10 mouse cellular contexts compared by ENCODE assay signal in genomic region chr12:79742211-79742610, GRCm38 (mm10).
DNase-seq lines count a peak whose midpoint lies in the region; ATAC-seq and TF ChIP-seq lines count a peak whose summit lies in the region.
"Had no signal": no experiment of that assay in that cellular context is flagged by ENCODE, and none has a peak within 500 bp of the region (broad histone marks: within the 10 kb centered on the region; RNA-seq: fewer than 3 reads in every experiment).

No protein-coding gene starts in this region.

- WGBS in kidney, postnatal 0 days = 24% methylated on average over 7 of the region's 7 CpGs
- 20% methylated on average over 7 of the region's 7 CpGs for WGBS in midbrain, embryonic 14.5 days

- peaks cover 19% of the 10 kb centered on the region for H3K4me1 ChIP-seq in kidney, postnatal 0 days (replicated peaks; ENCODE audit: insufficient read depth, low read length)
- peaks cover 5% of the 10 kb centered on the region; the same call in 1 of the 2 replicates for H3K4me1 ChIP-seq in midbrain, embryonic 14.5 days (ENCODE audit: control insufficient read depth, insufficient read depth, low read length)

- no peaks in the 10 kb centered on the region for H3K27me3 ChIP-seq in kidney, postnatal 0 days (ENCODE audit: insufficient read depth, low read length)
- H3K27me3 ChIP-seq in midbrain, embryonic 14.5 days (ENCODE audit: control insufficient read depth, insufficient read depth, low read length) = no peaks in the 10 kb centered on the region
- H3K27me3 ChIP-seq: neural tube, embryonic 15.5 days had no signal

- no peak for ATAC-seq in kidney, postnatal 0 days (replicated peaks; ENCODE audit: low FRiP score, low read depth)
- ATAC-seq in midbrain, embryonic 14.5 days (ENCODE audit: low FRiP score, low TSS enrichment) = no peak; the same call in 1 of the 2 replicates
- ATAC-seq in inflammation-experienced regulatory T-cells, adult 6 months = no peak

- no peak overlapping the region for H3K9ac ChIP-seq in kidney, postnatal 0 days (ENCODE audit: low read depth, low read length)
- H3K9ac ChIP-seq in midbrain, embryonic 14.5 days (replicated peaks; ENCODE audit: low read length) = no peak overlapping the region
- H3K9ac ChIP-seq: neural tube, embryonic 15.5 days had no signal

- H3K4me2 ChIP-seq in kidney, postnatal 0 days (ENCODE audit: low read length) = no peak overlapping the region
- no peak overlapping the region for H3K4me2 ChIP-seq in midbrain, embryonic 14.5 days (ENCODE audit: low read length)
- H3K4me2 ChIP-seq: neural tube, embryonic 15.5 days had no signal

- H3K27ac ChIP-seq in kidney, postnatal 0 days = no peak overlapping the region
- H3K27ac ChIP-seq in midbrain, embryonic 14.5 days (replicated peaks; ENCODE audit: low read depth, low read length) = no peak overlapping the region
- H3K27ac ChIP-seq: macrophage; neural tube, embryonic 15.5 days had no signal

- no peaks in the 10 kb centered on the region for H3K36me3 ChIP-seq in kidney, postnatal 0 days (ENCODE audit: insufficient read depth, low read length)
- H3K36me3 ChIP-seq in midbrain, embryonic 14.5 days (ENCODE audit: control insufficient read depth, insufficient read depth, low read length) = no peaks in the 10 kb centered on the region
- H3K36me3 ChIP-seq: neural tube, embryonic 15.5 days had no signal

- DNase-seq in cerebellum, postnatal 14 days = peak; percentile 30 to 32
- no peak for DNase-seq in cerebellum, postnatal 36 days
- DNase-seq in kidney, postnatal 0 days (ENCODE audit: low spot score) = peak; percentile 67
- no peak for DNase-seq in kidney, adult 11 months
- DNase-seq in brain, embryonic 14.5 days (ENCODE audit: low read depth) = peak; percentile 84
- DNase-seq in midbrain, embryonic 14.5 days = peak; percentile 67
- DNase-seq in thymus, postnatal 4 days = no peak

- no peak for TF ChIP-seq POLR2A in brain, embryonic 14.5 days (IDR thresholded peaks at IDR 0.05; ENCODE audit: borderline replicate concordance, extremely low read depth, insufficient read depth, insufficient read length, poor library complexity, severe bottlenecking)

- no peak for TF ChIP-seq CTCF in kidney, postnatal 0 days (IDR thresholded peaks at IDR 0.05; ENCODE audit: low read depth)
- TF ChIP-seq CTCF in brain, embryonic 14.5 days (IDR thresholded peaks at IDR 0.05; ENCODE audit: borderline replicate concordance, extremely low read depth, insufficient read depth, insufficient read length) = no peak

- H3K4me3 ChIP-seq in kidney, postnatal 0 days (replicated peaks; ENCODE audit: low read depth, low read length) = no peak overlapping the region
- H3K4me3 ChIP-seq in midbrain, embryonic 14.5 days (replicated peaks; ENCODE audit: low read depth, low read length) = no peak overlapping the region
- H3K4me3 ChIP-seq: neural tube, embryonic 15.5 days had no signal

- no peaks in the 10 kb centered on the region for H3K9me3 ChIP-seq in kidney, postnatal 0 days (replicated peaks; ENCODE audit: low read length)
- no peaks in the 10 kb centered on the region for H3K9me3 ChIP-seq in midbrain, embryonic 14.5 days (ENCODE audit: control insufficient read depth, low read length)
- H3K9me3 ChIP-seq: neural tube, embryonic 15.5 days had no signal

Comparison
In these comparisons a context has a peak if more than half of its experiments do, and no peak if none do; other contexts are left out.
1. DNase-seq: peak in cerebellum, postnatal 14 days (2 of 2), kidney, postnatal 0 days (single experiment), brain, embryonic 14.5 days (single experiment) and midbrain, embryonic 14.5 days (single experiment); none in cerebellum, postnatal 36 days (0 of 2), kidney, adult 11 months (single experiment) and thymus, postnatal 4 days (single experiment).